Mouse (Mus musculus) erythroblast, embryonic 14.5 days (primary cell): ENCODE measurements around the gene Lss.

Experiments used
- GATA1 ChIP-seq: IDR thresholded peaks from 2 replicates; pipeline ENCODE4 v1.6.1; 2012; ENCODE audit warnings: low read length, inconsistent platforms, mixed read lengths
- TAL1 ChIP-seq: IDR thresholded peaks from 3 replicates; pipeline ENCODE4 v1.6.1; 2012; ENCODE audit warnings: low read length, inconsistent platforms, mixed read lengths

- TF ChIP-seq TAL1 (no peak), GATA1 (no peak)
Observed at GRCm38 (mm10) chr10:76551556-76551955, 20.2 kb downstream of the Lss start.
